18 mouse cellular contexts compared by ENCODE assay signal in genomic region chr19:57155121-57155884, GRCm38 (mm10).
DNase-seq lines count a peak whose midpoint lies in the region; ATAC-seq and TF ChIP-seq lines count a peak whose summit lies in the region.
"Had no signal": no experiment of that assay in that cellular context is flagged by ENCODE, and none has a peak within 500 bp of the region (broad histone marks: within the 10 kb centered on the region; RNA-seq: fewer than 3 reads in every experiment).

No protein-coding gene starts in this region.

- H3K9me3 ChIP-seq in heart, embryonic 13.5 days: no peaks in the 10 kb centered on the region
- no peaks in the 10 kb centered on the region for H3K9me3 ChIP-seq in midbrain, postnatal 0 days (ENCODE audit: low read length)
- H3K9me3 ChIP-seq in midbrain, embryonic 14.5 days (ENCODE audit: control insufficient read depth, low read length): no peaks in the 10 kb centered on the region
- H3K9me3 ChIP-seq in heart, postnatal 0 days (replicated peaks; ENCODE audit: control insufficient read depth, low read length): no peaks in the 10 kb centered on the region
- no peaks in the 10 kb centered on the region for H3K9me3 ChIP-seq in liver, postnatal 0 days (ENCODE audit: low read length)
- H3K9me3 ChIP-seq: embryonic facial prominence, embryonic 10.5 days; G1E; stomach, embryonic 15.5 days had no signal

- peaks cover 20% of the 10 kb centered on the region for H3K36me3 ChIP-seq in heart, embryonic 13.5 days
- peaks cover 10% of the 10 kb centered on the region; the same call in 1 of the 2 replicates for H3K36me3 ChIP-seq in midbrain, postnatal 0 days (ENCODE audit: insufficient read depth, low read length)
- no peaks in the 10 kb centered on the region for H3K36me3 ChIP-seq in midbrain, embryonic 14.5 days (ENCODE audit: control insufficient read depth, insufficient read depth, low read length)
- peaks cover 35% of the 10 kb centered on the region for H3K36me3 ChIP-seq in heart, postnatal 0 days (replicated peaks; ENCODE audit: control insufficient read depth, insufficient read depth, low read length)
- no peaks in the 10 kb centered on the region for H3K36me3 ChIP-seq in liver, postnatal 0 days (replicated peaks; ENCODE audit: insufficient read depth, low read length)
- H3K36me3 ChIP-seq: embryonic facial prominence, embryonic 10.5 days; G1E; stomach, embryonic 15.5 days had no signal

- peak overlapping the region; percentile 54; the same call in 1 of the 2 replicates for H3K9ac ChIP-seq in heart, embryonic 13.5 days
- no peak overlapping the region for H3K9ac ChIP-seq in midbrain, postnatal 0 days (replicated peaks; ENCODE audit: low read length, poor library complexity, severe bottlenecking)
- H3K9ac ChIP-seq in midbrain, embryonic 14.5 days (replicated peaks; ENCODE audit: low read length): no peak overlapping the region
- H3K9ac ChIP-seq in heart, postnatal 0 days (replicated peaks; ENCODE audit: low read depth, low read length): no peak overlapping the region
- no peak overlapping the region for H3K9ac ChIP-seq in liver, postnatal 0 days (replicated peaks)
- H3K9ac ChIP-seq: liver, embryonic 14.5 days; stomach, embryonic 15.5 days had no signal

- H3K4me3 ChIP-seq in heart, embryonic 13.5 days: no peak overlapping the region
- no peak overlapping the region for H3K4me3 ChIP-seq in midbrain, postnatal 0 days (ENCODE audit: low read depth, low read length)
- H3K4me3 ChIP-seq in midbrain, embryonic 14.5 days (replicated peaks; ENCODE audit: low read depth, low read length): no peak overlapping the region
- H3K4me3 ChIP-seq in heart, postnatal 0 days (ENCODE audit: low read depth, low read length): no peak overlapping the region
- no peak overlapping the region for H3K4me3 ChIP-seq in liver, postnatal 0 days (ENCODE audit: low read depth, low read length)
- H3K4me3 ChIP-seq: embryonic facial prominence, embryonic 10.5 days; stomach, embryonic 15.5 days had no signal

- H3K27ac ChIP-seq in heart, embryonic 13.5 days (replicated peaks): peak overlapping the region; percentile 74
- no peak overlapping the region for H3K27ac ChIP-seq in midbrain, postnatal 0 days (ENCODE audit: low read depth, low read length)
- no peak overlapping the region for H3K27ac ChIP-seq in midbrain, embryonic 14.5 days (replicated peaks; ENCODE audit: low read depth, low read length)
- peak overlapping the region; percentile 60 for H3K27ac ChIP-seq in heart, postnatal 0 days (ENCODE audit: low read depth)
- H3K27ac ChIP-seq in liver, postnatal 0 days (ENCODE audit: low read depth): no peak overlapping the region
- H3K27ac ChIP-seq: embryonic facial prominence, embryonic 10.5 days; kidney, postnatal 0 days; liver, embryonic 14.5 days; stomach, embryonic 15.5 days had no signal

- no peak for TF ChIP-seq EP300 in heart, postnatal 0 days (IDR thresholded peaks at IDR 0.05; ENCODE audit: low read depth)
- TF ChIP-seq EP300 in liver, postnatal 0 days (IDR thresholded peaks at IDR 0.05; ENCODE audit: low read depth): no peak

- intact Hi-C loops in heart, postnatal 14 days (cut with DNase I): loop anchor here (10.0 kb wide), 1 partner anchor 489 kb away; no protein-coding TSS in a partner anchor

- no peak overlapping the region for H3K4me2 ChIP-seq in heart, embryonic 13.5 days
- H3K4me2 ChIP-seq in midbrain, postnatal 0 days (ENCODE audit: low read depth, low read length, poor library complexity, severe bottlenecking): no peak overlapping the region
- no peak overlapping the region for H3K4me2 ChIP-seq in midbrain, embryonic 14.5 days (ENCODE audit: low read length)
- no peak overlapping the region for H3K4me2 ChIP-seq in heart, postnatal 0 days (ENCODE audit: low read depth, low read length)
- no peak overlapping the region for H3K4me2 ChIP-seq in liver, postnatal 0 days (ENCODE audit: low read depth, low read length)
- H3K4me2 ChIP-seq: stomach, embryonic 15.5 days had no signal

- peaks cover 65% of the 10 kb centered on the region for H3K4me1 ChIP-seq in heart, embryonic 13.5 days
- 0 out of 2 replicates have a peak, but pooled peaks cover 6% of the 10 kb centered on the region for H3K4me1 ChIP-seq in midbrain, postnatal 0 days (ENCODE audit: insufficient read depth, low read length)
- H3K4me1 ChIP-seq in midbrain, embryonic 14.5 days (ENCODE audit: control insufficient read depth, insufficient read depth, low read length): 0 out of 2 replicates have a peak, but pooled peaks cover 3% of the 10 kb centered on the region
- peaks cover 49% of the 10 kb centered on the region for H3K4me1 ChIP-seq in heart, postnatal 0 days (ENCODE audit: control insufficient read depth, insufficient read depth)
- no peaks in the 10 kb centered on the region for H3K4me1 ChIP-seq in liver, postnatal 0 days (ENCODE audit: insufficient read depth)
- H3K4me1 ChIP-seq: embryonic facial prominence, embryonic 10.5 days had no signal

- H3K27me3 ChIP-seq in heart, embryonic 13.5 days (replicated peaks): no peaks in the 10 kb centered on the region
- no peaks in the 10 kb centered on the region for H3K27me3 ChIP-seq in midbrain, postnatal 0 days (ENCODE audit: insufficient read depth, low read length)
- H3K27me3 ChIP-seq in midbrain, embryonic 14.5 days (ENCODE audit: control insufficient read depth, insufficient read depth, low read length): no peaks in the 10 kb centered on the region; the same call in 1 of the 2 replicates
- no peaks in the 10 kb centered on the region for H3K27me3 ChIP-seq in heart, postnatal 0 days (ENCODE audit: control insufficient read depth, insufficient read depth, low read length)
- no peaks in the 10 kb centered on the region for H3K27me3 ChIP-seq in liver, postnatal 0 days (ENCODE audit: insufficient read depth, low read length)
- H3K27me3 ChIP-seq: stomach, embryonic 15.5 days had no signal

- DNase-seq in cerebellum, adult 9-10 months: peak; percentile 65
- no peak for DNase-seq in cerebellum, postnatal 4 days (ENCODE audit: low spot score in 2 of 2)
- no peak for DNase-seq in heart, postnatal 14 days
- peak; percentile 29 for DNase-seq in midbrain, postnatal 0 days (ENCODE audit: low spot score)
- DNase-seq in midbrain, embryonic 14.5 days: no peak
- DNase-seq in heart, postnatal 0 days (ENCODE audit: low spot score): no peak
- no peak for DNase-seq in liver, postnatal 0 days
- DNase-seq: cerebellum, adult 9-11 months; gastrocnemius, postnatal 14 days; thymus, postnatal 14 days had no signal

- ATAC-seq in heart, embryonic 13.5 days (ENCODE audit: extremely low read depth, insufficient number of reproducible peaks, low FRiP score, low TSS enrichment): no peak
- no peak for ATAC-seq in midbrain, postnatal 0 days (ENCODE audit: low FRiP score)
- ATAC-seq in midbrain, embryonic 14.5 days (ENCODE audit: low FRiP score, low TSS enrichment): no peak
- no peak for ATAC-seq in heart, postnatal 0 days (ENCODE audit: insufficient read depth, low read depth)
- ATAC-seq in liver, postnatal 0 days: no peak
- ATAC-seq: activated CD4-positive, CD25-positive, alpha-beta regulatory T cell, adult 4 months; midbrain, embryonic 16.5 days had no signal

- TF ChIP-seq CTCF in midbrain, postnatal 0 days (IDR thresholded peaks at IDR 0.05): no peak
- no peak for TF ChIP-seq CTCF in heart, postnatal 0 days (IDR thresholded peaks at IDR 0.05; ENCODE audit: low read depth)
- no peak for TF ChIP-seq CTCF in liver, postnatal 0 days (IDR thresholded peaks at IDR 0.05; ENCODE audit: low read depth)

- WGBS in heart, embryonic 13.5 days: 67% methylated on average over 14 of the region's 14 CpGs
- 79% methylated on average over 14 of the region's 14 CpGs for WGBS in midbrain, postnatal 0 days
- 83% methylated on average over 14 of the region's 14 CpGs for WGBS in midbrain, embryonic 14.5 days
- 63% methylated on average over 14 of the region's 14 CpGs for WGBS in heart, postnatal 0 days
- 70% methylated on average over 14 of the region's 14 CpGs for WGBS in liver, postnatal 0 days (ENCODE audit: insufficient replicate concordance)

Comparison
In these comparisons a context has a peak if more than half of its experiments do, and no peak if none do; other contexts are left out.
1. DNase-seq: peak in cerebellum, adult 9-10 months (single experiment) and midbrain, postnatal 0 days (single experiment); none in cerebellum, postnatal 4 days (0 of 2), heart, postnatal 14 days (0 of 2), midbrain, embryonic 14.5 days (single experiment), heart, postnatal 0 days (single experiment) and liver, postnatal 0 days (single experiment).
2. H3K27ac ChIP-seq: peak in heart, embryonic 13.5 days (single experiment) and heart, postnatal 0 days (single experiment); none in midbrain, postnatal 0 days (single experiment), midbrain, embryonic 14.5 days (single experiment) and liver, postnatal 0 days (single experiment).